Mouse (Mus musculus): ENCODE measurements around the gene Bphl. TPM values are rescaled to one million over a fixed set of nuclear protein-coding genes. Genes with fewer than 3 reads are reported as not detected.
A peak's percentile ranks its signal among the peaks of the same experiment; 100 is the strongest.

The Bphl gene
- polyA plus RNA-seq, 1 experiment from 2014 or later, result 168 TPM

GRCm38 (mm10) chr13:34016927-34017569, 20.3 kb upstream of the Bphl start:
- no peak overlapping the region for H3K9ac ChIP-seq (ENCODE audit: low read depth, low read length)
- no peak overlapping the region for H3K4me3 ChIP-seq (replicated peaks; ENCODE audit: low read depth, low read length)
- no peaks in the 10 kb centered on the region for H3K27me3 ChIP-seq (ENCODE audit: insufficient read depth, low read length)
- no peak overlapping the region for H3K4me2 ChIP-seq (ENCODE audit: low read length)
- WGBS, result 91% methylated on average over 9 of the region's 9 CpGs
- no peaks in the 10 kb centered on the region for H3K4me1 ChIP-seq (replicated peaks; ENCODE audit: insufficient read depth, low read length)
- peaks cover 59% of the 10 kb centered on the region for H3K36me3 ChIP-seq (ENCODE audit: insufficient read depth, low read length)
- H3K9me3 ChIP-seq (replicated peaks; ENCODE audit: low read length), result no peaks in the 10 kb centered on the region
- ATAC-seq (replicated peaks; ENCODE audit: low FRiP score, low read depth), result no peak
- no peak overlapping the region for H3K27ac ChIP-seq
- no peak for DNase-seq (ENCODE audit: low spot score)
- TF ChIP-seq CTCF (IDR thresholded peaks at IDR 0.05; ENCODE audit: low read depth), result no peak

GRCm38 (mm10) chr13:34018521-34018920, 18.9 kb upstream of the Bphl start:
- Histone ChIP-seq H3K4me3 (replicated peaks; ENCODE audit: low read depth, low read length) (no peak overlapping the region), H3K9me3 (replicated peaks; ENCODE audit: low read length) (no peaks in the 10 kb centered on the region), H3K27ac (no peak overlapping the region), H3K9ac (ENCODE audit: low read depth, low read length) (no peak overlapping the region), H3K36me3 (ENCODE audit: insufficient read depth, low read length) (peaks cover 52% of the 10 kb centered on the region), H3K4me2 (ENCODE audit: low read length) (no peak overlapping the region), H3K27me3 (ENCODE audit: insufficient read depth, low read length) (no peaks in the 10 kb centered on the region), H3K4me1 (replicated peaks; ENCODE audit: insufficient read depth, low read length) (no peaks in the 10 kb centered on the region)
- DNase-seq (ENCODE audit: low spot score) (no peak), ATAC-seq (replicated peaks; ENCODE audit: low FRiP score, low read depth) (no peak)
- WGBS, result 91% methylated on average over 1 of the region's 1 CpGs
- TF ChIP-seq CTCF (IDR thresholded peaks at IDR 0.05; ENCODE audit: low read depth), result no peak

GRCm38 (mm10) chr13:34021998-34022397, 15.4 kb upstream of the Bphl start:
- WGBS, result 84% methylated on average over 2 of the region's 2 CpGs
- no peaks in the 10 kb centered on the region for H3K27me3 ChIP-seq (ENCODE audit: insufficient read depth, low read length)
- H3K4me3 ChIP-seq (replicated peaks; ENCODE audit: low read depth, low read length), result no peak overlapping the region
- no peak for DNase-seq (ENCODE audit: low spot score)
- no peaks in the 10 kb centered on the region for H3K9me3 ChIP-seq (replicated peaks; ENCODE audit: low read length)
- H3K4me2 ChIP-seq (ENCODE audit: low read length), result no peak overlapping the region
- TF ChIP-seq CTCF (IDR thresholded peaks at IDR 0.05; ENCODE audit: low read depth), result no peak
- H3K9ac ChIP-seq (ENCODE audit: low read depth, low read length), result no peak overlapping the region
- no peak overlapping the region for H3K27ac ChIP-seq
- ATAC-seq (replicated peaks; ENCODE audit: low FRiP score, low read depth), result no peak
- H3K4me1 ChIP-seq (replicated peaks; ENCODE audit: insufficient read depth, low read length), result no peaks in the 10 kb centered on the region
- H3K36me3 ChIP-seq (ENCODE audit: insufficient read depth, low read length), result peaks cover 30% of the 10 kb centered on the region

DNA sequence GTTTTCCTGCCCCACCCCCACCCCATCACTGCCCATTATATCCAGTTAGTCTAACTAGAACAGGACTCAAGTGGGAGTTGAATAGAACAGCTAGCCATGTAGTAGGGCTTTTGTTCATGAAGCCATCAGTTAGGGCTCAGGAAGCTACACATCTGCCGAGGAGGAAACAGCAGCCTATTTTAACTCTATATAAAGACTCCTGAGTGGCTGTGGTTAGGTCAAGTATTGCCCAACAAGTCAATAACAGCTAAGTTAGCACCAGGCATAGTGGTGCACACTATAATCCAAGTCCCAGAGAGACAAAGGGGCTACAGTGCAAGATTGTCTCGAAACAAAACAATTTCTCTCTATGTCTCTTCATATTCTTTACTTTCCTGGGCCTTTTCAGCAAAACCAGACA, 5.4 kb upstream of the Bphl start:
- no peak overlapping the region for H3K27ac ChIP-seq
- H3K27me3 ChIP-seq (ENCODE audit: insufficient read depth, low read length), result no peaks in the 10 kb centered on the region
- peaks cover 41% of the 10 kb centered on the region; the same call in 1 of the 2 replicates for H3K36me3 ChIP-seq (ENCODE audit: insufficient read depth, low read length)
- no peak for TF ChIP-seq CTCF (IDR thresholded peaks at IDR 0.05; ENCODE audit: low read depth)
- H3K4me1 ChIP-seq (replicated peaks; ENCODE audit: insufficient read depth, low read length), result no peaks in the 10 kb centered on the region
- H3K4me2 ChIP-seq (ENCODE audit: low read length), result no peak overlapping the region
- ATAC-seq (replicated peaks; ENCODE audit: low FRiP score, low read depth) (no peak), DNase-seq (ENCODE audit: low spot score) (no peak)
- H3K4me3 ChIP-seq (replicated peaks; ENCODE audit: low read depth, low read length), result no peak overlapping the region
- no peak overlapping the region for H3K9ac ChIP-seq (ENCODE audit: low read depth, low read length)
- no peaks in the 10 kb centered on the region for H3K9me3 ChIP-seq (replicated peaks; ENCODE audit: low read length)
- 77% methylated on average over 2 of the region's 2 CpGs for WGBS

DNA sequence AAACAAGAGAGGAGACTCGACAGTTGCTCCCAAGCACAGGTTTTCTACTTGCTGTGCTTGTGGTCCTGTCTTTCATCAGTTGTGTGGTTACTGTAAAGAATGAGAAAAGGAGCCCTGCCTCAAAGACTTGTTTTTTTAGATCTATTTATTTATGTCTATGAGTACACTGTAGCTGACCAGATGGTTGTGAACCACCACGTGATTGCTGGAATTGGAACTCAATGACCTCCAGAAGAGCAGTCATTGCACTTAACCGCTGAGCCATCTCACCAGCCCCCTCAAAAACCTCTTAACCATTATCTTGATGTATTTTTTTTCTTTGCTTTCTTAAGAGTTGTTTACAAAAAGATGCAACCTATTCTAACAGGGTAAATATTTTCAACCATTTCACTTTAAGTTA, 2.0 kb upstream of the Bphl start:
- 73% methylated on average over 3 of the region's 3 CpGs for WGBS
- no peak for TF ChIP-seq CTCF (IDR thresholded peaks at IDR 0.05; ENCODE audit: low read depth)

DNA sequence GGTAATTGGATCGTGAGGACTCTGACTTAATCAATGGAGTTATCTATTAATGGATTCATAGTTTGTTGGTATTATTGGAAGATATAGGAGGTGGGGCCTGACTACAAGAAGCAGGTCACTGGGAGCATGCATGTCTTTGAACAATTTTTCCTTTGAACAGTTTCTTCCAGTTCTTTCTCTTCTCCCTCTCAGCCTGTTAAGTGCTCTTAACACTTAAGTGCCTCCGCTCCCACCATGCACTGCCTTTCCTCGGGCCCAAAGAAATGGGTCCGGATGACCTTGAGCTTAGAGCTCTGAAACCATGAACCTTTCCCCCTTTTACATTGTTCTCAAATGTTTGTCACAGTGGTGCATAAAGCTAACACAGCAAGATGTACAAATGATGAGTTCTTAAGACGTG, 671 bp upstream of the Bphl start:
- Histone ChIP-seq H3K4me1 (replicated peaks; ENCODE audit: insufficient read depth, low read length) (no peaks in the 10 kb centered on the region), H3K36me3 (ENCODE audit: insufficient read depth, low read length) (peaks cover 19% of the 10 kb centered on the region; the same call in 1 of the 2 replicates), H3K9ac (ENCODE audit: low read depth, low read length) (0 out of 2 replicates have a peak overlapping the region, but pooled peaks have one; percentile 92), H3K27ac (peak overlapping the region; percentile 90), H3K4me2 (ENCODE audit: low read length) (no peak overlapping the region), H3K27me3 (ENCODE audit: insufficient read depth, low read length) (no peaks in the 10 kb centered on the region), H3K9me3 (replicated peaks; ENCODE audit: low read length) (no peaks in the 10 kb centered on the region), H3K4me3 (replicated peaks; ENCODE audit: low read depth, low read length) (no peak overlapping the region)
- DNase-seq (ENCODE audit: low spot score) (no peak), ATAC-seq (replicated peaks; ENCODE audit: low FRiP score, low read depth) (no peak)
- TF ChIP-seq CTCF (IDR thresholded peaks at IDR 0.05; ENCODE audit: low read depth), result no peak
- 83% methylated on average over 5 of the region's 5 CpGs for WGBS

More for the DNA sequence above, 2.0 kb upstream of the Bphl start:
- H3K27me3 ChIP-seq (ENCODE audit: insufficient read depth, low read length), result no peaks in the 10 kb centered on the region
- no peaks in the 10 kb centered on the region for H3K9me3 ChIP-seq (replicated peaks; ENCODE audit: low read length)
- peaks cover 24% of the 10 kb centered on the region; the same call in 1 of the 2 replicates for H3K36me3 ChIP-seq (ENCODE audit: insufficient read depth, low read length)
- no peaks in the 10 kb centered on the region for H3K4me1 ChIP-seq (replicated peaks; ENCODE audit: insufficient read depth, low read length)
- H3K27ac ChIP-seq, result no peak overlapping the region
- ATAC-seq (replicated peaks; ENCODE audit: low FRiP score, low read depth), result no peak
- no peak overlapping the region for H3K4me2 ChIP-seq (ENCODE audit: low read length)
- H3K4me3 ChIP-seq (replicated peaks; ENCODE audit: low read depth, low read length), result no peak overlapping the region
- H3K9ac ChIP-seq (ENCODE audit: low read depth, low read length), result no peak overlapping the region
- DNase-seq (ENCODE audit: low spot score), result no peak

- ATAC-seq (replicated peaks; ENCODE audit: low FRiP score, low read depth) (no peak), DNase-seq (ENCODE audit: low spot score) (peak; percentile 28)
- Histone ChIP-seq H3K4me3 (replicated peaks; ENCODE audit: low read depth, low read length) (peak overlapping the region; percentile 76), H3K36me3 (ENCODE audit: insufficient read depth, low read length) (peaks cover 11% of the 10 kb centered on the region; the same call in 1 of the 2 replicates), H3K27ac (peak overlapping the region; percentile 90), H3K4me2 (ENCODE audit: low read length) (peak overlapping the region; percentile 70), H3K9ac (ENCODE audit: low read depth, low read length) (peak overlapping the region; percentile 92), H3K9me3 (replicated peaks; ENCODE audit: low read length) (no peaks in the 10 kb centered on the region), H3K4me1 (replicated peaks; ENCODE audit: insufficient read depth, low read length) (no peaks in the 10 kb centered on the region), H3K27me3 (ENCODE audit: insufficient read depth, low read length) (no peaks in the 10 kb centered on the region)
- WGBS, result 33% methylated on average over 5 of the region's 5 CpGs
- no peak for TF ChIP-seq CTCF (IDR thresholded peaks at IDR 0.05; ENCODE audit: low read depth)
These were observed 647 bp downstream of the Bphl start for GRCm38 (mm10) chr13:34038056-34038432.

Data from kidney, postnatal 0 days (tissue).